Mouse (Mus musculus) forebrain, postnatal 0 days (tissue): ENCODE data around the gene Trp53rka. TPM values are rescaled to one million over a fixed set of nuclear protein-coding genes. Genes with fewer than 3 reads are reported as not detected.
A peak's percentile ranks its signal among the peaks of the same experiment; 100 is the strongest.

ENCODE experiments used
- ATAC-seq: fragments of 200-750 bp; cut with Nextera tagmentation; 2 replicates; pipeline ENCODE4 v1.8.0; 2017; ENCODE audit warnings: mild to moderate bottlenecking, moderate library complexity
- DNase-seq: peaks from one replicate; pipeline ENCODE4 v3.0.0-alpha.2; 2015
- H3K27ac ChIP-seq: fragments of 300-500 bp; sonication (generic); 2 replicates; pipeline ENCODE4 v1.5.1; 2014; ENCODE audit warnings: low read depth, mild to moderate bottlenecking, antibody characterized with exemption, low read length, moderate library complexity, mixed read lengths
- H3K27me3 ChIP-seq: fragments of 300-500 bp; sonication (generic); 2 replicates; pipeline ENCODE4 v1.6.1; 2014; ENCODE audit warnings: mild to moderate bottlenecking, low read length, mixed read lengths; ENCODE audit not compliant: insufficient read depth
- H3K36me3 ChIP-seq: fragments of 300-500 bp; sonication (generic); 2 replicates; pipeline ENCODE4 v1.6.1; 2014; ENCODE audit warnings: mild to moderate bottlenecking, moderate library complexity; ENCODE audit not compliant: insufficient read depth
- H3K4me1 ChIP-seq: fragments of 300-500 bp; sonication (generic); 2 replicates; pipeline ENCODE4 v1.6.1; 2014; ENCODE audit warnings: antibody characterized with exemption; ENCODE audit not compliant: insufficient read depth
- H3K4me2 ChIP-seq: fragments of 300-500 bp; sonication (generic); 2 replicates; pipeline ENCODE4 v1.6.1; 2014; ENCODE audit warnings: low read depth, mild to moderate bottlenecking, moderate library complexity
- H3K4me3 ChIP-seq: fragments of 300-500 bp; sonication (generic); 2 replicates; pipeline ENCODE4 v1.5.1; 2014; ENCODE audit warnings: low read depth, low read length, mixed read lengths
- H3K9ac ChIP-seq: fragments of 300-500 bp; sonication (generic); 2 replicates; pipeline ENCODE4 v1.6.1; 2014; ENCODE audit warnings: mild to moderate bottlenecking
- H3K9me3 ChIP-seq: fragments of 300-500 bp; sonication (generic); 2 replicates; pipeline ENCODE4 v1.6.1; 2016; ENCODE audit warnings: low read length
- CTCF ChIP-seq: sonication (generic); IDR thresholded peaks from 2 replicates; pipeline ENCODE4 v1.5.1; 2016; ENCODE audit warnings: antibody characterized with exemption, control low read depth, low read depth
- WGBS: fragments of 180-500 bp; shearing (Covaris S2); extraction: QIAGEN DNeasy Blood & Tissue Kit; methylation state at CpG from one replicate; pipeline ENCODE4 v1.1.7; 2014; 5-methylcytosine and 5-hydroxymethylcytosine counted together
- polyA plus RNA-seq: library from polyadenylated mRNA; unstranded; fragments of >200 nt; fragmentation: Nextera tagmentation; extraction: Ambion mirVana; gene quantifications from 2 replicates; pipeline ENCODE4 v1.2.1, GENCODE M21; 2015
- total RNA-seq: library from RNA; depleted of rRNA; stranded (reverse); fragments of >200 nt; gene quantifications from 2 replicates; pipeline ENCODE4 v1.2.3, GENCODE M21; 2014

Trp53rka gene
- total and polyA plus RNA-seq, 2 experiments from 2014 or later, result 36.8 to 54.6 TPM

GRCm38 (mm10) chr2:165497706-165498275, 4.7 kb upstream of the Trp53rka start:
- 80% methylated on average over 2 of the region's 2 CpGs for WGBS
- TF ChIP-seq CTCF, result no peak

GRCm38 (mm10) chr2:165496251-165496650, 3.1 kb upstream of the Trp53rka start:
- DNase-seq (peak; percentile 29), ATAC-seq (no peak)
- H3K36me3 ChIP-seq, result no peaks in the 10 kb centered on the region
- H3K27me3 ChIP-seq, result no peaks in the 10 kb centered on the region
- H3K27ac ChIP-seq, result no peak overlapping the region
- H3K4me3 ChIP-seq, result no peak overlapping the region
- no peak overlapping the region for H3K4me2 ChIP-seq
- H3K9ac ChIP-seq, result no peak overlapping the region
- no peaks in the 10 kb centered on the region for H3K9me3 ChIP-seq
- TF ChIP-seq CTCF, result peak; percentile 51
- H3K4me1 ChIP-seq, result peaks cover 6% of the 10 kb centered on the region; the same call in 1 of the 2 replicates

More at GRCm38 (mm10) chr2:165497706-165498275, 4.7 kb upstream of the Trp53rka start:
- H3K27me3 ChIP-seq, result no peaks in the 10 kb centered on the region
- no peak overlapping the region for H3K9ac ChIP-seq
- H3K27ac ChIP-seq, result no peak overlapping the region
- no peaks in the 10 kb centered on the region for H3K9me3 ChIP-seq
- no peak for ATAC-seq
- DNase-seq, result no peak
- H3K36me3 ChIP-seq, result no peaks in the 10 kb centered on the region
- no peaks in the 10 kb centered on the region; the same call in 1 of the 2 replicates for H3K4me1 ChIP-seq
- H3K4me2 ChIP-seq, result no peak overlapping the region
- H3K4me3 ChIP-seq, result no peak overlapping the region

DNA sequence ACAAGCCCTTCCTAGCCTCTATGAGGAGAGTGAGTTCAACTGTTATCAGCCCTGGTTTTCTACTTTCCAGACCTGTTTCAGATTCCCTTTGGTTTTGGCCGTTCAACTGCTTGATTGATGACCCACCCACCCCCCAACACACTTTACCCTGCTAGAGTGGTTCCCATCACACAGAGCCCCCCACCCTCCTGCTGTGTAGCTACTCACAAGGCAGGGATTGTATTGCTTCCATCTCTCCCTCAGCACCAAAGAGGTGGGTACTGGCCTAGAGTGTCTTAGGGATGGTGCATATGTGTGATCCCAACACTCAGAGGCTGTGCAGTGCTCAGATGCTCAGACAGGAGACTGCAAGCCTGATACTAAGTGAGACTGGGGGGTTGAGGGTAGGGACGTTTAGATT, 1.4 kb upstream of the Trp53rka start:
- DNase-seq (no peak), ATAC-seq (no peak)
- Histone ChIP-seq H3K9ac (no peak overlapping the region), H3K4me3 (no peak overlapping the region), H3K4me2 (no peak overlapping the region), H3K36me3 (peaks cover 13% of the 10 kb centered on the region), H3K27ac (peak overlapping the region; percentile 87), H3K9me3 (no peaks in the 10 kb centered on the region), H3K27me3 (no peaks in the 10 kb centered on the region), H3K4me1 (peaks cover 6% of the 10 kb centered on the region; the same call in 1 of the 2 replicates)
- no peak for TF ChIP-seq CTCF
- 33% methylated on average over 2 of the region's 2 CpGs for WGBS

- Histone ChIP-seq H3K4me2 (peak overlapping the region; percentile 84), H3K36me3 (peaks cover 18% of the 10 kb centered on the region), H3K27me3 (no peaks in the 10 kb centered on the region), H3K27ac (peak overlapping the region; percentile 87), H3K9me3 (no peaks in the 10 kb centered on the region), H3K4me1 (peaks cover 6% of the 10 kb centered on the region; the same call in 1 of the 2 replicates), H3K9ac (peak overlapping the region; percentile 73), H3K4me3 (peak overlapping the region; percentile 61)
- WGBS, result 3% methylated on average over 17 of the region's 17 CpGs
- peak; percentile 74 for DNase-seq
- ATAC-seq, result peak; percentile 62
- no peak for TF ChIP-seq CTCF
These were observed 575 bp upstream of the Trp53rka start for GRCm38 (mm10) chr2:165493587-165494210.

- H3K27me3 ChIP-seq, result no peaks in the 10 kb centered on the region
- H3K4me3 ChIP-seq, result no peak overlapping the region
- DNase-seq (peak; percentile 78), ATAC-seq (peak; percentile 83)
- peak; percentile 97 for TF ChIP-seq CTCF
- WGBS, result 20% methylated on average over 8 of the region's 8 CpGs
- no peak overlapping the region for H3K9ac ChIP-seq
- peaks cover 18% of the 10 kb centered on the region for H3K36me3 ChIP-seq
- no peak overlapping the region for H3K27ac ChIP-seq
- no peak overlapping the region for H3K4me2 ChIP-seq
- no peaks in the 10 kb centered on the region for H3K9me3 ChIP-seq
- H3K4me1 ChIP-seq, result peaks cover 2% of the 10 kb centered on the region; the same call in 1 of the 2 replicates
These were observed 6.1 kb downstream of the Trp53rka start for GRCm38 (mm10) chr2:165486881-165487535.

DNA sequence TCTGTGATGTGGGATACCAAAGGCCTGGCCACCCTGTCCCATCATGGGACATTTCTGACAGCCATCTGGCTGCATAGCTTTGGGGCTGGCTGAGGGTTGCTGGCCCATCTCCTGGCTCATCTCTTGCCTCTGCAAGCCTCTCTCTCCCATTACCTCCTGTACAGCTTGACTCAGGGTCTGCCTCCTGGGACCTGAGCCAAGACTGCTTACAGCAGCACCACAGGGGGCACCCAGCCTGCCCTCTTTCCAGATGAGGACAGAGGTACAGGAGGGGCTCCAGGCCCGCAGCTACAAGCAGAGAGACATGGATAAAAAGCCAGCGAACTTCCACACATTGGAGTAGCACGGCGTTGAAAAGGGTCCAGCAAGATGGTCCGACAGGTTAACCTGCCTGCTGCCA, 6.7 kb downstream of the Trp53rka start:
- ATAC-seq (no peak), DNase-seq (no peak)
- Histone ChIP-seq H3K27ac (no peak overlapping the region), H3K36me3 (peaks cover 18% of the 10 kb centered on the region), H3K4me1 (no peaks in the 10 kb centered on the region), H3K9ac (no peak overlapping the region), H3K4me3 (no peak overlapping the region), H3K27me3 (no peaks in the 10 kb centered on the region), H3K9me3 (no peaks in the 10 kb centered on the region), H3K4me2 (no peak overlapping the region)
- TF ChIP-seq CTCF, result no peak
- WGBS, result 52% methylated on average over 5 of the region's 5 CpGs

DNA sequence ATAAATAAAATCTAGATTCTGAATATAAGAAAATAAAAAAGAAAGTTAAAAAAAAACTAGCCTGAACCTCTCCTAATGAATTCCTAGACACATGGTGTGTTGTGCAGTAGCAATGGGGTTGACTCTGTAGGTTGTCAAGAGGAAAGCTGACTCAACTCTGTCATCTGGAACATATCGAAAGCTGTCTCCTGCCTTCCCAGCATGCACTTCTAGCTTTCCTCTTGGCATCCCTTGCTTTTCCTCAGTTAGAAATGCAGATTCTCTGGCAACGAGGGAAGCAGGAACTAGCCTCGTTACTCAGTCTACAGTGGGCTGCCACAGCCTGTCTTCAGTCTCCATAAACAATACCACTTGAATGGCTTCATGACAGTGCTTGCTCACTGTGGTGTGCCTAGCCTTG, 7.3 kb downstream of the Trp53rka start:
- Histone ChIP-seq H3K27ac (no peak overlapping the region), H3K27me3 (no peaks in the 10 kb centered on the region), H3K9me3 (no peaks in the 10 kb centered on the region), H3K36me3 (peaks cover 18% of the 10 kb centered on the region), H3K4me1 (no peaks in the 10 kb centered on the region), H3K4me3 (no peak overlapping the region), H3K4me2 (no peak overlapping the region), H3K9ac (no peak overlapping the region)
- no peak for TF ChIP-seq CTCF
- no peak for DNase-seq
- 40% methylated on average over 3 of the region's 3 CpGs for WGBS
- ATAC-seq, result no peak
